Mouse (Mus musculus): ENCODE measurements around the gene Rbm3.
"Not testable (repeated sequence)": the region's sequence is repeated elsewhere in the genome, so short reads cannot be mapped to it uniquely, and the experiment has no call there.

DNA sequence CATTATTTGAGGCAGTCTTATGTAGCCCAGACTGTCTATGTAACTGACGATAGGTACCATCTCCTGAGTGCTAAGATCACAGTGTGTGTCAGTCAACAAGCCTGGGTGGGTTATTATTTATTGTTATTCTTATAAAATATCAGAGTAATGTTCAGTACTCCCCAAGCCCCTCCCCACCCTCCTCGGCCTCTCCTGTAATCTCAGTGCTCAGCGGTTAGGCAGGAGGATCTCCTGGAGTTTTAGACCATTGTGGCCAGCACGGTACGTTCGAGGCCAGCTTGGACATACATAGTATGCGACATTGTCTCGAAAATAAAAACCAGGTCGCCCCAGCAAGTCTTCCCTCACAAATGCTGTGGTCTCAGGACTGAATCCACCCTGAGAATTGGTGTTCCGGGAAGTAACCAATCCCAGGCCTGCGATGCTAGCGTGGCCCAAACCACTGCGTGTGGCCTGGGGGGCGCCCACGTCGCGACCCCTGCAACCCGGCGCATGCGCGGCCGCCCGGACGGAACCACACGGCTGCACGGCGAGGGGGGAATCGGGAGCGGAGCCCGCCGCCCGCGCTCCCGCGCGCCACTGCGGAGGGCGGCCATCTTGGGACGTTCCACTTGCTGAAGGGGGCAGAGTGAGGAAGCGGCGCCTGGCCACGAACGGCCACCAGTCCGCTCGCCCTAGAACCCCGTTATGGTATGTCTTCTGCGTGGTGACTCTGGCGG, 49.5 kb downstream of the Rbm3 start:
- not testable (repeated sequence) for TF ChIP-seq POLR2A (IDR thresholded peaks at IDR 0.05; ENCODE audit: extremely low read depth, insufficient read depth, low read length); CTCF (IDR thresholded peaks at IDR 0.05; ENCODE audit: low read depth, low read length)

Data from liver, adult 2 months (tissue).